Comparison of ENCODE assay signal across 14 mouse cellular contexts in the genomic region with DNA sequence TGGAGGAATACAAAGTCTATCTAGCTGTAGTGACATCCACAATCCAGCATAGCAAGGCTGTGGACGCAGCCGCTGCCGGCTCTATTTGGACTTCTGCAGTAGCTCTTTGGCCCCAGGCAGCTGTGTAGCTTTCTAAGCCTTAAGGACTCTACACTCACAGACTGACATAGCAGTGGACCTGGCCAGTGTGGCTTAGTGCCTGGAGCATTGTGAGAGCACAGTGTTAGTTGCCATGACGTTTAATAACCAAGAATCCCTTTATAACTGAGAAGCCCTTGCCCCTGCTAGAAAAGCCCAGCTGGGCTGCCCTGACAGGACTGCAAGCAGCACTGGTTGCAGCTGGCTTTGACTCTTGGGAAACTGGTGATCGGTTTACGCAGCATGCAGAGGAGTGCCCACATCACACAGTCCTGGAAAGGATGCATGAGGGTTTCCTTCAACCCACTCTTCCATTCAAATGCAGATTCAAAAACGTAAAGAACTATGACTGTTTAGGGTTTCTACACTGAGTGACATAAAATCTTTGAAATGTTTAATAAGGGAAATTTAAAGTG. TPM values are rescaled to one million over a fixed set of nuclear protein-coding genes. Genes with fewer than 3 reads are reported as not detected.
DNase-seq lines count a peak whose midpoint lies in the region; ATAC-seq lines count a peak whose summit lies in the region.
"Had no signal": no experiment of that assay in that cellular context is flagged by ENCODE, and none has a peak within 500 bp of the region (broad histone marks: within the 10 kb centered on the region; RNA-seq: fewer than 3 reads in every experiment).

No protein-coding gene starts in this region.

- no peak overlapping the region for H3K4me2 ChIP-seq in heart, embryonic 13.5 days
- no peak overlapping the region for H3K4me2 ChIP-seq in neural tube, embryonic 13.5 days
- no peak overlapping the region for H3K4me2 ChIP-seq in limb, embryonic 15.5 days
- H3K4me2 ChIP-seq: embryonic facial prominence, embryonic 13.5 days had no signal

- 0 out of 2 replicates have a peak, but pooled peaks cover 4% of the 10 kb centered on the region for H3K36me3 ChIP-seq in heart, embryonic 13.5 days
- no peaks in the 10 kb centered on the region for H3K36me3 ChIP-seq in neural tube, embryonic 13.5 days
- no peaks in the 10 kb centered on the region for H3K36me3 ChIP-seq in limb, embryonic 15.5 days
- H3K36me3 ChIP-seq: embryonic facial prominence, embryonic 13.5 days had no signal

- H3K9ac ChIP-seq in heart, embryonic 13.5 days, result no peak overlapping the region
- peak overlapping the region; percentile 41 for H3K9ac ChIP-seq in neural tube, embryonic 13.5 days
- H3K9ac ChIP-seq in limb, embryonic 15.5 days, result no peak overlapping the region
- H3K9ac ChIP-seq: embryonic facial prominence, embryonic 13.5 days had no signal

- no peak overlapping the region for H3K4me3 ChIP-seq in heart, embryonic 13.5 days
- no peak overlapping the region for H3K4me3 ChIP-seq in neural tube, embryonic 13.5 days
- H3K4me3 ChIP-seq in limb, embryonic 15.5 days, result no peak overlapping the region
- H3K4me3 ChIP-seq: embryonic facial prominence, embryonic 13.5 days had no signal

- 63% methylated on average over 7 of the region's 7 CpGs for WGBS in heart, embryonic 13.5 days
- WGBS in neural tube, embryonic 13.5 days, result 43% methylated on average over 7 of the region's 7 CpGs
- 59% methylated on average over 7 of the region's 7 CpGs for WGBS in limb, embryonic 15.5 days

- DNase-seq in heart, postnatal 25 days (ENCODE audit: low spot score), result no peak
- no peak for DNase-seq in neural tube, embryonic 10.5 days (ENCODE audit: extremely low spot score, low spot score)
- DNase-seq in Muller cell, postnatal 12 days (ENCODE audit: inconsistent ontology term), result no peak
- no peak for DNase-seq in ovary, adult 18-20 months (ENCODE audit: low spot score)
- DNase-seq: gastrocnemius, postnatal 36 days; kidney, postnatal 4 days; right cerebral cortex, postnatal 25 days had no signal

- intact Hi-C loops in heart, postnatal 25 days (cut with DNase I), result no loop called here

- peak overlapping the region; percentile 55 for H3K27ac ChIP-seq in heart, embryonic 13.5 days (replicated peaks)
- H3K27ac ChIP-seq in neural tube, embryonic 13.5 days (replicated peaks), result no peak overlapping the region; the same call in 1 of the 2 replicates
- H3K27ac ChIP-seq in limb, embryonic 15.5 days, result no peak overlapping the region
- H3K27ac ChIP-seq: embryonic facial prominence, embryonic 13.5 days had no signal

- H3K9me3 ChIP-seq in heart, embryonic 13.5 days, result no peaks in the 10 kb centered on the region
- no peaks in the 10 kb centered on the region for H3K9me3 ChIP-seq in neural tube, embryonic 13.5 days
- no peaks in the 10 kb centered on the region for H3K9me3 ChIP-seq in limb, embryonic 15.5 days
- H3K9me3 ChIP-seq: embryonic facial prominence, embryonic 13.5 days had no signal

- ATAC-seq in heart, embryonic 13.5 days (ENCODE audit: extremely low read depth, insufficient number of reproducible peaks, low FRiP score, low TSS enrichment), result no peak
- ATAC-seq in neural tube, embryonic 13.5 days (ENCODE audit: low read depth), result no peak; the same call in 1 of the 2 replicates
- ATAC-seq in limb, embryonic 15.5 days (ENCODE audit: insufficient number of reproducible peaks, low FRiP score, low TSS enrichment, low read depth), result 0 out of 2 replicates have a peak, but pooled peaks have one; percentile 40

- peaks cover 87% of the 10 kb centered on the region for H3K4me1 ChIP-seq in heart, embryonic 13.5 days
- peaks cover 47% of the 10 kb centered on the region for H3K4me1 ChIP-seq in neural tube, embryonic 13.5 days (replicated peaks)
- H3K4me1 ChIP-seq in limb, embryonic 15.5 days, result peaks cover 11% of the 10 kb centered on the region; the same call in 1 of the 2 replicates

- H3K27me3 ChIP-seq in heart, embryonic 13.5 days (replicated peaks), result no peaks in the 10 kb centered on the region
- H3K27me3 ChIP-seq in neural tube, embryonic 13.5 days, result no peaks in the 10 kb centered on the region
- peaks cover 9% of the 10 kb centered on the region; the same call in 1 of the 2 replicates for H3K27me3 ChIP-seq in limb, embryonic 15.5 days

RNA-seq across cellular contexts. Expression of a gene that starts 11.0 kb away (rescaled TPM):
- polyA plus RNA-seq in heart, embryonic 13.5 days (2015; fragmentation: Nextera tagmentation; extraction: Ambion mirVana), result 8.2 and 10.6 TPM in 2 replicates
- total RNA-seq in heart, postnatal 25 days (2021), result 10 to 100 TPM; 11.5 to 16.7 TPM
- 19.4 and 24.0 TPM in 2 replicates for polyA plus RNA-seq in neural tube, embryonic 13.5 days (2015; fragmentation: Nextera tagmentation; extraction: Ambion mirVana)
- polyA plus RNA-seq in limb, embryonic 15.5 days (2015; fragmentation: Nextera tagmentation; extraction: Ambion mirVana), result 7.6 and 8.7 TPM in 2 replicates

RNA-seq across cellular contexts. Expression of a gene that starts 23.6 kb away (rescaled TPM):
- polyA plus RNA-seq in heart, embryonic 13.5 days (2015; fragmentation: Nextera tagmentation; extraction: Ambion mirVana), result 29.2 and 31.0 TPM in 2 replicates
- 10 to 100 TPM; 35.4 to 36.4 TPM for total RNA-seq in heart, postnatal 25 days (2021)
- polyA plus RNA-seq in neural tube, embryonic 13.5 days (2015; fragmentation: Nextera tagmentation; extraction: Ambion mirVana), result 30.1 and 30.4 TPM in 2 replicates
- 32.7 and 32.8 TPM in 2 replicates for polyA plus RNA-seq in limb, embryonic 15.5 days (2015; fragmentation: Nextera tagmentation; extraction: Ambion mirVana)

RNA-seq across cellular contexts. Expression of a gene that starts 52.4 kb away (rescaled TPM):
- not detected in 2 replicates for polyA plus RNA-seq in heart, embryonic 13.5 days (2015; fragmentation: Nextera tagmentation; extraction: Ambion mirVana)
- total RNA-seq in heart, postnatal 25 days (2021), result not detected
- polyA plus RNA-seq in neural tube, embryonic 13.5 days (2015; fragmentation: Nextera tagmentation; extraction: Ambion mirVana), result 2.3 and 2.7 TPM in 2 replicates
- not detected in 2 replicates for polyA plus RNA-seq in limb, embryonic 15.5 days (2015; fragmentation: Nextera tagmentation; extraction: Ambion mirVana)
- total RNA-seq: CH12.LX; gastrocnemius, postnatal 36 days; liver, adult 2 months; monocyte, adult 5-6 weeks had no signal
- polyA plus RNA-seq: liver, adult 2 months had no signal
